Mouse (Mus musculus) heart, embryonic 14.5 days (tissue): ENCODE results near the gene Hip1r. TPM values are rescaled to one million over a fixed set of nuclear protein-coding genes. Genes with fewer than 3 reads are reported as not detected.

Source experiments
- ATAC-seq: fragments of 200-750 bp; cut with Nextera tagmentation; 2 replicates; pipeline ENCODE4 v1.8.0; 2017; ENCODE audit warnings: low read depth, moderate TSS enrichment; ENCODE audit not compliant: insufficient number of reproducible peaks, insufficient read depth, low FRiP score
- H3K27ac ChIP-seq, 2 experiments: fragments of 200-500 bp in 1 of 2; fragments of 300-500 bp in 1 of 2; sonication (generic) in 1 of 2; replicated peaks in 1 of 2; 2 replicates each; pipeline ENCODE4 v1.5.1; 2012 to 2014; ENCODE audit warnings: low read depth in 2 of 2, low read length in 2 of 2, control low read depth in 1 of 2, mild to moderate bottlenecking in 1 of 2, mixed read lengths in 1 of 2; ENCODE audit not compliant: control insufficient read depth in 1 of 2, insufficient read depth in 1 of 2
- H3K27me3 ChIP-seq: fragments of 300-500 bp; sonication (generic); 2 replicates; pipeline ENCODE4 v1.6.1; 2014; ENCODE audit warnings: mild to moderate bottlenecking, low read length, control low read depth; ENCODE audit not compliant: control insufficient read depth, insufficient read depth
- H3K36me3 ChIP-seq: fragments of 300-500 bp; sonication (generic); 2 replicates; pipeline ENCODE4 v1.6.1; 2014; ENCODE audit warnings: mild to moderate bottlenecking, control low read depth, low read length, mixed read lengths; ENCODE audit not compliant: control insufficient read depth, insufficient read depth
- H3K4me1 ChIP-seq, 2 experiments: fragments of 200-500 bp in 1 of 2; fragments of 300-500 bp in 1 of 2; sonication (generic) in 1 of 2; 2 replicates each; pipeline ENCODE4 v1.6.1; 2012 to 2014; ENCODE audit warnings: low read length in 2 of 2, control low read depth in 1 of 2, mixed read lengths in 1 of 2; ENCODE audit not compliant: control insufficient read depth in 2 of 2, insufficient read depth in 2 of 2
- H3K4me2 ChIP-seq: fragments of 300-500 bp; sonication (generic); 2 replicates; pipeline ENCODE4 v1.6.1; 2014; ENCODE audit warnings: mild to moderate bottlenecking, low read length
- H3K4me3 ChIP-seq, 2 experiments: fragments of 200-500 bp in 1 of 2; fragments of 300-500 bp in 1 of 2; sonication (generic) in 1 of 2; 2 replicates each; pipeline ENCODE4 v1.5.1; 2012 to 2014; ENCODE audit warnings: low read length in 2 of 2, mild to moderate bottlenecking in 2 of 2, control low read depth in 1 of 2, low read depth in 1 of 2, moderate library complexity in 1 of 2; ENCODE audit not compliant: control insufficient read depth in 1 of 2, insufficient read depth in 1 of 2
- H3K9ac ChIP-seq: fragments of 300-500 bp; sonication (generic); 2 replicates; pipeline ENCODE4 v1.6.1; 2014; ENCODE audit warnings: mild to moderate bottlenecking, low read length
- H3K9me3 ChIP-seq: fragments of 300-500 bp; sonication (generic); 2 replicates; pipeline ENCODE4 v1.6.1; 2016; ENCODE audit warnings: low read length, control low read depth; ENCODE audit not compliant: control insufficient read depth
- WGBS: fragments of 180-500 bp; shearing (Covaris S2); extraction: QIAGEN DNeasy Blood & Tissue Kit; methylation state at CpG from one replicate; pipeline ENCODE4 v1.1.7; 2014; 5-methylcytosine and 5-hydroxymethylcytosine counted together
- polyA plus RNA-seq: library from polyadenylated mRNA; unstranded; fragments of >200 nt; fragmentation: Nextera tagmentation; extraction: Ambion mirVana; gene quantifications from 2 replicates; pipeline ENCODE4 v1.2.1, GENCODE M21; 2014

Gene Hip1r
- polyA plus RNA-seq, 1 experiment from 2014 or later: 5.3 TPM

DNA sequence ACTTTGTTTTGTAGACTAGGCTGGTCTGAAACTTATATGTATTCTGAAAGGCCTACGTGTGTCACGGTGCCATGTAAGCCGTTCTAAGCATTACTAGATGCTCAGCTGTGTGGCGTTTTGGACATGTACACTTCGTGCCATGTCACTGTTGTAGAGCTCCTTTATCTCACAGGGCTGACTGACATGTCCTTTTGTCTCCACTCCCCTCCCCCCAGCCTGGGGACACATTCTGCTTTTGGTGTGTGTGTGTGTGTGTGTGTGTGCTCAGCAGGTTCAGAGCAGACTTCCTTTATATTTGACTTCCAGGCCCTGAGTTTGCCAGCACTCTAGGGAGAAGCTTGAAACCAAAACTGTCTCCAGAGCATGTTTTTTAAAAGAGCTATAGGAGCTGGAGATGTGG lies 63.4 kb downstream of the Hip1r start:
- WGBS: 32% methylated on average over 5 of the region's 5 CpGs
- peaks cover 14 to 20% of the 10 kb centered on the region in 2 experiments for H3K4me1 ChIP-seq
- no peak overlapping the region for H3K4me2 ChIP-seq
- H3K9me3 ChIP-seq: no peaks in the 10 kb centered on the region
- no peaks in the 10 kb centered on the region for H3K27me3 ChIP-seq
- no peak overlapping the region for H3K4me3 ChIP-seq
- H3K27ac ChIP-seq: peak overlapping the region; percentile 2 to 25; a peak in 1 of 4 replicates
- no peak overlapping the region for H3K9ac ChIP-seq
- H3K36me3 ChIP-seq: no peaks in the 10 kb centered on the region
- ATAC-seq: no peak

- Histone ChIP-seq H3K27ac (no peak overlapping the region), H3K9me3 (no peaks in the 10 kb centered on the region), H3K4me1 (peaks cover 20 to 39% of the 10 kb centered on the region in 2 experiments), H3K9ac (no peak overlapping the region), H3K4me2 (no peak overlapping the region), H3K4me3 (no peak overlapping the region), H3K36me3 (no peaks in the 10 kb centered on the region), H3K27me3 (no peaks in the 10 kb centered on the region)
- ATAC-seq: no peak
- WGBS: 51% methylated on average over 6 of the region's 6 CpGs
Observed at GRCm38 (mm10) chr5:124039602-124040001, 66.2 kb downstream of the Hip1r start.

DNA sequence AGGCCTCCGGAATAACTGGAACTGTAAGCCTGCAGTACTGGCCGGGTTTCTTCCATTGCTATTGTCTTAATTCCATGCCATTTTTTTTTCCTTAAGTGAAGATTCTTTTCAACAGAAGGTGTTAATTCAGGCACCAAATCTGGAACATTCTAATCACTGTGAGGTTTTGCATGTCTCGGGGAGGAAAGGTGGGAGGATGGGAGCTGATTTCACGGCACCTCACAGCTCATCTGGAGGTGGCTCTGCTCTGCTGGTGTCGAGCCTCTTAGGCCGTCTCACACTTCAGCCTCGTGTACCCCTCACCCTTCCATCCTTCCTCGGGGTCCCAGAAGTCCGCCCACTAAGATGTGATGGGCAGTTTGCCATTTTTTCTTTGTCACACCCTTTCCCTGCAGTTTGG lies 67.7 kb downstream of the Hip1r start:
- Histone ChIP-seq H3K4me2 (no peak overlapping the region), H3K27me3 (no peaks in the 10 kb centered on the region), H3K9me3 (no peaks in the 10 kb centered on the region), H3K9ac (no peak overlapping the region; the same call in 1 of the 2 replicates), H3K27ac (peak overlapping the region in 1 of 2 experiments; percentile 39; a peak in 3 of 4 replicates), H3K4me1 (peaks cover 27 to 47% of the 10 kb centered on the region in 2 experiments), H3K4me3 (no peak overlapping the region), H3K36me3 (no peaks in the 10 kb centered on the region)
- ATAC-seq: no peak
- 39% methylated on average over 9 of the region's 9 CpGs for WGBS

- ATAC-seq: peak; percentile 85
- peak overlapping the region; percentile 51 for H3K9ac ChIP-seq
Observed at GRCm38 (mm10) chr5:124043212-124043978, 70.0 kb downstream of the Hip1r start.

GRCm38 (mm10) chr5:124043999-124044398 lies 70.6 kb downstream of the Hip1r start:
- H3K9ac ChIP-seq: peak overlapping the region; percentile 51
- no peaks in the 10 kb centered on the region for H3K36me3 ChIP-seq
- WGBS: 58% methylated on average over 5 of the region's 5 CpGs
- no peak for ATAC-seq
- H3K4me2 ChIP-seq: peak overlapping the region; percentile 44
- H3K27me3 ChIP-seq: no peaks in the 10 kb centered on the region
- no peaks in the 10 kb centered on the region for H3K9me3 ChIP-seq
- peaks cover 28 to 50% of the 10 kb centered on the region in 2 experiments for H3K4me1 ChIP-seq
- H3K27ac ChIP-seq: peak overlapping the region; percentile 97
- no peak overlapping the region for H3K4me3 ChIP-seq

More at GRCm38 (mm10) chr5:124043212-124043978, 70.0 kb downstream of the Hip1r start:
- WGBS: 9% methylated on average over 10 of the region's 10 CpGs
- H3K27me3 ChIP-seq: no peaks in the 10 kb centered on the region
- H3K4me1 ChIP-seq: peaks cover 28 to 50% of the 10 kb centered on the region in 2 experiments
- H3K9me3 ChIP-seq: no peaks in the 10 kb centered on the region
- no peak overlapping the region for H3K4me3 ChIP-seq
- H3K27ac ChIP-seq: peak overlapping the region; percentile 97
- no peaks in the 10 kb centered on the region for H3K36me3 ChIP-seq
- H3K4me2 ChIP-seq: peak overlapping the region; percentile 44

GRCm38 (mm10) chr5:124045453-124046010 lies 72.1 kb downstream of the Hip1r start:
- Histone ChIP-seq H3K36me3 (no peaks in the 10 kb centered on the region), H3K9ac (peak overlapping the region; percentile 34; the same call in 1 of the 2 replicates), H3K4me2 (no peak overlapping the region), H3K27me3 (no peaks in the 10 kb centered on the region), H3K27ac (peak overlapping the region; percentile 5 to 97; a peak in 3 of 4 replicates), H3K4me3 (no peak overlapping the region), H3K4me1 (peaks cover 38 to 64% of the 10 kb centered on the region in 2 experiments), H3K9me3 (no peaks in the 10 kb centered on the region)
- WGBS: 30% methylated on average over 11 of the region's 11 CpGs
- no peak for ATAC-seq

GRCm38 (mm10) chr5:124046741-124047401 lies 73.4 kb downstream of the Hip1r start:
- H3K9ac ChIP-seq: no peak overlapping the region

More at GRCm38 (mm10) chr5:124046741-124047401, 73.4 kb downstream of the Hip1r start:
- Histone ChIP-seq H3K36me3 (no peaks in the 10 kb centered on the region), H3K9me3 (no peaks in the 10 kb centered on the region), H3K4me3 (no peak overlapping the region), H3K27me3 (no peaks in the 10 kb centered on the region), H3K27ac (no peak overlapping the region), H3K4me2 (no peak overlapping the region), H3K4me1 (peaks cover 33 to 58% of the 10 kb centered on the region in 2 experiments)
- WGBS: 64% methylated on average over 7 of the region's 7 CpGs
- ATAC-seq: no peak
